Mouse (Mus musculus) ES-Bruce4 (cell line): Measurements from ENCODE around the gene Ror2.

Source experiments
- CTCF ChIP-seq: IDR thresholded peaks from one replicate; pipeline ENCODE4 v1.8.1; 2011; ENCODE audit warnings: low read depth, low read length
- EP300 ChIP-seq: IDR thresholded peaks from 2 replicates; pipeline ENCODE4 v1.6.1; 2011; ENCODE audit warnings: low read depth, low read length; ENCODE audit not compliant: insufficient read depth
- POLR2A ChIP-seq: IDR thresholded peaks from one replicate; pipeline ENCODE4 v1.8.1; 2011; ENCODE audit warnings: low read length; ENCODE audit not compliant: insufficient read depth

GRCm38 (mm10) chr13:53188935-53189334 is 97.0 kb downstream of the Ror2 start:
- no peak for TF ChIP-seq EP300
- no peak for TF ChIP-seq CTCF
- no peak for TF ChIP-seq POLR2A
